30 mouse cellular contexts compared by ENCODE assay signal in the genomic region with DNA sequence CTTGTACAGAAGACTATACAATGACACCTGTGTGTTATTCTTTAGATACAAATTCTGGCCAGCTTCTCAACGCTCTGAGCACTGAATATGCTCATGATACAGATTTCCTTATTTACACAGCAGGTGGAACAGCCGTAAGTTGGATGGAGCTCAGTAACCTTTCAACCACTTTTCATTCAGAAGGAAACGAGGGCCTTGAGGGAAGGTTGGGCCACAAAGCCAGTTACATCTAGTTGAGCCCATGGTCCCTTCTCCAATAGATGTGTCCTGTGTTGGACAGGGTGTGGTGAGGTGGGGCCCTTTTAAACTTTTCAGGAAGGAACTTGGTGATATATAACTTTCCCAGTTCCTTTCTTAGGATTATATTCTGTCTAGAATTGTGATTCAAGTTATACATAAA. TPM values are rescaled to one million over a fixed set of nuclear protein-coding genes. Genes with fewer than 3 reads are reported as not detected.
"Had no signal": no experiment of that assay in that cellular context is flagged by ENCODE, and none has a peak within 500 bp of the region (broad histone marks: within the 10 kb centered on the region; RNA-seq: fewer than 3 reads in every experiment).

No protein-coding gene starts in this region.

- H3K36me3 ChIP-seq: heart, embryonic 13.5 days; heart, embryonic 15.5 days; hindbrain, embryonic 13.5 days; hindbrain, embryonic 15.5 days; kidney, embryonic 15.5 days; limb, embryonic 12.5 days; liver, embryonic 13.5 days; liver, embryonic 15.5 days had no signal

- H3K9me3 ChIP-seq: heart, embryonic 13.5 days; heart, embryonic 15.5 days; hindbrain, embryonic 13.5 days; hindbrain, embryonic 15.5 days; kidney, embryonic 15.5 days; limb, embryonic 12.5 days; liver, embryonic 13.5 days; liver, embryonic 15.5 days had no signal

- H3K9ac ChIP-seq: heart, embryonic 13.5 days; heart, embryonic 15.5 days; hindbrain, embryonic 13.5 days; hindbrain, embryonic 15.5 days; kidney, embryonic 15.5 days; limb, embryonic 12.5 days; liver, embryonic 13.5 days; liver, embryonic 15.5 days had no signal

- H3K4me2 ChIP-seq: heart, embryonic 11.5 days; heart, embryonic 13.5 days; heart, embryonic 15.5 days; hindbrain, embryonic 13.5 days; hindbrain, embryonic 15.5 days; kidney, embryonic 15.5 days; limb, embryonic 12.5 days; liver, embryonic 11.5 days; liver, embryonic 13.5 days; liver, embryonic 15.5 days had no signal

- H3K4me1 ChIP-seq: heart, embryonic 13.5 days; heart, embryonic 15.5 days; hindbrain, embryonic 13.5 days; hindbrain, embryonic 15.5 days; kidney, embryonic 15.5 days; limb, embryonic 12.5 days; liver, embryonic 13.5 days; liver, embryonic 15.5 days had no signal

- H3K27me3 ChIP-seq: heart, embryonic 13.5 days; heart, embryonic 15.5 days; hindbrain, embryonic 13.5 days; hindbrain, embryonic 15.5 days; kidney, embryonic 15.5 days; limb, embryonic 12.5 days; liver, embryonic 13.5 days; liver, embryonic 15.5 days had no signal

- H3K27ac ChIP-seq: heart, embryonic 13.5 days; heart, embryonic 15.5 days; hindbrain, embryonic 13.5 days; hindbrain, embryonic 15.5 days; hindbrain, postnatal 0 days; kidney, embryonic 15.5 days; kidney, postnatal 0 days; layer of hippocampus, adult 2 months; left cerebral cortex, adult 2 months; limb, embryonic 12.5 days; liver, embryonic 13.5 days; liver, embryonic 15.5 days had no signal

- ATAC-seq: hindbrain, postnatal 0 days; intestine, embryonic 16.5 days had no signal

- DNase-seq: gastrocnemius, postnatal 14 days; gastrocnemius, postnatal 36 days; heart, adult 18-20 months; heart, postnatal 14 days; heart, postnatal 36 days; kidney, adult 11 months; kidney, adult 2 months; kidney, adult 9 months; kidney, postnatal 14 days; kidney, postnatal 36 days; liver; liver, embryonic 13.5 days had no signal

- H3K4me3 ChIP-seq: heart, embryonic 13.5 days; heart, embryonic 15.5 days; hindbrain, embryonic 13.5 days; hindbrain, embryonic 15.5 days; kidney, embryonic 15.5 days; layer of hippocampus, adult 2 months; left cerebral cortex, adult 2 months; limb, embryonic 12.5 days; liver, embryonic 13.5 days; liver, embryonic 15.5 days had no signal

RNA-seq across cellular contexts. Expression of gene Ckmt2, which starts 22.3 kb away (rescaled TPM):
- total RNA-seq: hematopoietic stem cell, adult 5-6 weeks; hindbrain, postnatal 0 days; left cerebral cortex, adult 2 months; left cerebral cortex, postnatal 14 days; left cerebral cortex, postnatal 36 days had no signal
- polyA plus RNA-seq: hindbrain, embryonic 11.5 days; hindbrain, embryonic 15.5 days; limb, embryonic 12.5 days; liver, embryonic 11.5 days; liver, embryonic 13.5 days had no signal
